ENCODE assay signal across 16 mouse cellular contexts in the genomic region with DNA sequence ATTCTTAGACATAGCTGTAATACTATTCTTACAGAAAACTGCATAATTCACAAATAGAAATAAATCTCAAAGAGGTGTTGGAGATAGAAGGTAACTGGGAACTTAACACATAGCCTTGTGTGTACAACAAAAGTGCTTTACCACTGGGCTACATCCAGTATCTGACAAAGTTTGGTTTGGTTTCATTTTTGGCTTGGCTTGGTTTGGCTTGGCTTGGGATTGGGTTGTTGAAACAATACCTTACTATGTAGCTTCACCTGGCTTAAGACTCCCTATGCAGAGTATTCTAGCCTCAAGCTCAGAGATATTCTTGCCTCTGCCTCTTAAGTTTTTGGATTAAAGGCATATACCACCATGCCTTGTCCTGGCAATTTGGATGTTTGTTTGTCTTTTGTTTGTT.
"Had no signal": no experiment of that assay in that cellular context is flagged by ENCODE, and none has a peak within 500 bp of the region (broad histone marks: within the 10 kb centered on the region; RNA-seq: fewer than 3 reads in every experiment).

No protein-coding gene starts in this region.

- DNase-seq: cerebellum, adult 2 months; cerebellum, adult 8-10 months; cerebellum, adult 9-10 months; cerebellum, adult 9-11 months; cerebellum, postnatal 10 days; cerebellum, postnatal 14 days; cerebellum, postnatal 25 days; cerebellum, postnatal 36 days; forebrain, postnatal 0 days; gastrocnemius, adult 2 months; gastrocnemius, postnatal 10 days; gastrocnemius, postnatal 14 days; gastrocnemius, postnatal 25 days; gastrocnemius, postnatal 36 days; heart, adult 18-20 months; heart, adult 2 months had no signal
